Mouse (Mus musculus): ENCODE measurements around the gene Lsm8. TPM values are rescaled to one million over a fixed set of nuclear protein-coding genes. Genes with fewer than 3 reads are reported as not detected.
A peak's percentile ranks its signal among the peaks of the same experiment; 100 is the strongest.

Lsm8 gene
- 193 and 197 TPM in 2 replicates for polyA plus RNA-seq (2014; fragmentation: Nextera tagmentation; extraction: Ambion mirVana)

GRCm38 (mm10) chr6:18848051-18848701, at the start of gene Lsm8:
Lsm8 (plus strand) TSS chr6:18848579.
- WGBS, result under 1% methylated on average over 37 of the region's 37 CpGs
- peaks cover 23% of the 10 kb centered on the region for H3K36me3 ChIP-seq (ENCODE audit: insufficient read depth)
- H3K4me1 ChIP-seq (ENCODE audit: insufficient read depth), result peaks cover 7% of the 10 kb centered on the region
- peak; percentile 100 for ATAC-seq (ENCODE audit: insufficient read depth)
- no peaks in the 10 kb centered on the region for H3K27me3 ChIP-seq (ENCODE audit: insufficient read depth, low read length)
- peak; percentile 99 for DNase-seq
- peak within 1 kb of the TSS; percentile 83 for H3K4me2 ChIP-seq
- peak within 1 kb of the TSS; percentile 83 for H3K4me3 ChIP-seq (ENCODE audit: low read depth, low read length)
- peak within 1 kb of the TSS; percentile 97 for H3K27ac ChIP-seq (ENCODE audit: low read depth)
- TF ChIP-seq CTCF (IDR thresholded peaks at IDR 0.05; ENCODE audit: low read depth), result 0 out of 2 replicates have a peak, but pooled peaks have one; percentile 20
- no peaks in the 10 kb centered on the region for H3K9me3 ChIP-seq (ENCODE audit: low read depth, low read length)
- peak within 1 kb of the TSS; percentile 98 for H3K9ac ChIP-seq

- Histone ChIP-seq H3K4me1 (ENCODE audit: insufficient read depth) (no peaks in the 10 kb centered on the region), H3K9me3 (ENCODE audit: low read depth, low read length) (no peaks in the 10 kb centered on the region), H3K27ac (ENCODE audit: low read depth) (no peak overlapping the region), H3K36me3 (ENCODE audit: insufficient read depth) (no peaks in the 10 kb centered on the region), H3K4me2 (no peak overlapping the region), H3K27me3 (ENCODE audit: insufficient read depth, low read length) (no peaks in the 10 kb centered on the region), H3K9ac (no peak overlapping the region), H3K4me3 (ENCODE audit: low read depth, low read length) (no peak overlapping the region)
- no peak for ATAC-seq (ENCODE audit: insufficient read depth)
- no peak for TF ChIP-seq CTCF (IDR thresholded peaks at IDR 0.05; ENCODE audit: low read depth)
- no peak for DNase-seq
- 90% methylated on average over 2 of the region's 2 CpGs for WGBS
These were observed 47.4 kb upstream of the Lsm8 start for GRCm38 (mm10) chr6:18800869-18801511.

- Histone ChIP-seq H3K36me3 (ENCODE audit: insufficient read depth) (no peaks in the 10 kb centered on the region), H3K4me3 (ENCODE audit: low read depth, low read length) (no peak overlapping the region), H3K27ac (ENCODE audit: low read depth) (no peak overlapping the region), H3K9ac (no peak overlapping the region), H3K27me3 (ENCODE audit: insufficient read depth, low read length) (no peaks in the 10 kb centered on the region), H3K9me3 (ENCODE audit: low read depth, low read length) (no peaks in the 10 kb centered on the region), H3K4me1 (ENCODE audit: insufficient read depth) (no peaks in the 10 kb centered on the region), H3K4me2 (no peak overlapping the region)
- DNase-seq, result no peak
- no peak for TF ChIP-seq CTCF (IDR thresholded peaks at IDR 0.05; ENCODE audit: low read depth)
- 79% methylated on average over 1 of the region's 1 CpGs for WGBS
- ATAC-seq (ENCODE audit: insufficient read depth), result no peak
These were observed 35.8 kb upstream of the Lsm8 start for GRCm38 (mm10) chr6:18812623-18813022.

GRCm38 (mm10) chr6:18815606-18816005, 32.8 kb upstream of the Lsm8 start:
- no peak for TF ChIP-seq CTCF (IDR thresholded peaks at IDR 0.05; ENCODE audit: low read depth)
- no peak for DNase-seq
- 62% methylated on average over 2 of the region's 2 CpGs for WGBS

GRCm38 (mm10) chr6:18819343-18819742, 29.0 kb upstream of the Lsm8 start:
- DNase-seq (peak; percentile 87), ATAC-seq (ENCODE audit: insufficient read depth) (no peak)
- Histone ChIP-seq H3K9ac (no peak overlapping the region), H3K4me1 (ENCODE audit: insufficient read depth) (no peaks in the 10 kb centered on the region), H3K27ac (ENCODE audit: low read depth) (no peak overlapping the region), H3K9me3 (ENCODE audit: low read depth, low read length) (no peaks in the 10 kb centered on the region), H3K27me3 (ENCODE audit: insufficient read depth, low read length) (no peaks in the 10 kb centered on the region), H3K36me3 (ENCODE audit: insufficient read depth) (no peaks in the 10 kb centered on the region), H3K4me3 (ENCODE audit: low read depth, low read length) (no peak overlapping the region), H3K4me2 (no peak overlapping the region)
- 11% methylated on average over 4 of the region's 4 CpGs for WGBS
- peak; percentile 80 for TF ChIP-seq CTCF (IDR thresholded peaks at IDR 0.05; ENCODE audit: low read depth)

More at GRCm38 (mm10) chr6:18815606-18816005, 32.8 kb upstream of the Lsm8 start:
- H3K27me3 ChIP-seq (ENCODE audit: insufficient read depth, low read length), result no peaks in the 10 kb centered on the region
- no peaks in the 10 kb centered on the region for H3K36me3 ChIP-seq (ENCODE audit: insufficient read depth)
- H3K27ac ChIP-seq (ENCODE audit: low read depth), result no peak overlapping the region
- H3K4me3 ChIP-seq (ENCODE audit: low read depth, low read length), result no peak overlapping the region
- no peaks in the 10 kb centered on the region for H3K9me3 ChIP-seq (ENCODE audit: low read depth, low read length)
- H3K9ac ChIP-seq, result no peak overlapping the region
- H3K4me2 ChIP-seq, result no peak overlapping the region
- H3K4me1 ChIP-seq (ENCODE audit: insufficient read depth), result no peaks in the 10 kb centered on the region
- ATAC-seq (ENCODE audit: insufficient read depth), result no peak

- Histone ChIP-seq H3K9ac (no peak overlapping the region), H3K36me3 (ENCODE audit: insufficient read depth) (no peaks in the 10 kb centered on the region), H3K4me3 (ENCODE audit: low read depth, low read length) (no peak overlapping the region), H3K4me1 (ENCODE audit: insufficient read depth) (no peaks in the 10 kb centered on the region), H3K4me2 (no peak overlapping the region), H3K27me3 (ENCODE audit: insufficient read depth, low read length) (no peaks in the 10 kb centered on the region), H3K9me3 (ENCODE audit: low read depth, low read length) (no peaks in the 10 kb centered on the region), H3K27ac (ENCODE audit: low read depth) (no peak overlapping the region)
- WGBS, result 66% methylated on average over 4 of the region's 4 CpGs
- DNase-seq, result no peak
- no peak for TF ChIP-seq CTCF (IDR thresholded peaks at IDR 0.05; ENCODE audit: low read depth)
- no peak for ATAC-seq (ENCODE audit: insufficient read depth)
These were observed 28.1 kb upstream of the Lsm8 start for GRCm38 (mm10) chr6:18820246-18820645.

GRCm38 (mm10) chr6:18822812-18823211, 25.6 kb upstream of the Lsm8 start:
- Histone ChIP-seq H3K36me3 (ENCODE audit: insufficient read depth) (no peaks in the 10 kb centered on the region), H3K4me2 (no peak overlapping the region), H3K9ac (no peak overlapping the region), H3K9me3 (ENCODE audit: low read depth, low read length) (no peaks in the 10 kb centered on the region), H3K4me1 (ENCODE audit: insufficient read depth) (no peaks in the 10 kb centered on the region), H3K27me3 (ENCODE audit: insufficient read depth, low read length) (no peaks in the 10 kb centered on the region), H3K4me3 (ENCODE audit: low read depth, low read length) (no peak overlapping the region), H3K27ac (ENCODE audit: low read depth) (no peak overlapping the region)
- TF ChIP-seq CTCF (IDR thresholded peaks at IDR 0.05; ENCODE audit: low read depth), result no peak
- 41% methylated on average over 1 of the region's 1 CpGs for WGBS
- DNase-seq (no peak), ATAC-seq (ENCODE audit: insufficient read depth) (no peak)

Measured in lung, embryonic 14.5 days (tissue).